Mouse (Mus musculus) limb, embryonic 11.5 days (tissue): ENCODE measurements around the gene Add3. TPM values are rescaled to one million over a fixed set of nuclear protein-coding genes. Genes with fewer than 3 reads are reported as not detected.
A peak's percentile ranks its signal among the peaks of the same experiment; 100 is the strongest.

Experiments
- ATAC-seq: fragments of 200-750 bp; cut with Nextera tagmentation; 2 replicates; pipeline ENCODE4 v1.8.0; 2017; ENCODE audit warnings: low read depth; ENCODE audit not compliant: insufficient number of reproducible peaks, low FRiP score, low TSS enrichment
- DNase-seq: peaks from one replicate; pipeline ENCODE4 v3.0.0-alpha.2; 2015; ENCODE audit warnings: low spot score
- H3K27ac ChIP-seq: fragments of 300-500 bp; sonication (generic); replicated peaks from 2 replicates; pipeline ENCODE4 v1.5.1; 2014; ENCODE audit warnings: low read depth, mild to moderate bottlenecking, low read length
- H3K27me3 ChIP-seq: fragments of 300-500 bp; sonication (generic); 2 replicates; pipeline ENCODE4 v1.6.1; 2014; ENCODE audit warnings: mild to moderate bottlenecking, low read length, mixed read lengths; ENCODE audit not compliant: control insufficient read depth, insufficient read depth
- H3K36me3 ChIP-seq: fragments of 300-500 bp; sonication (generic); 2 replicates; pipeline ENCODE4 v1.6.1; 2014; ENCODE audit warnings: mild to moderate bottlenecking, low read length, moderate library complexity, mixed read lengths; ENCODE audit not compliant: control insufficient read depth, insufficient read depth
- H3K4me1 ChIP-seq: fragments of 300-500 bp; sonication (generic); 2 replicates; pipeline ENCODE4 v1.6.1; 2014; ENCODE audit warnings: low read length, mixed read lengths; ENCODE audit not compliant: control insufficient read depth, insufficient read depth
- H3K4me2 ChIP-seq: fragments of 300-500 bp; sonication (generic); 2 replicates; pipeline ENCODE4 v1.6.1; 2014; ENCODE audit warnings: low read depth, mild to moderate bottlenecking, moderate library complexity; ENCODE audit not compliant: severe bottlenecking
- H3K4me3 ChIP-seq: fragments of 300-500 bp; sonication (generic); 2 replicates; pipeline ENCODE4 v1.5.1; 2014; ENCODE audit warnings: low read depth, low read length
- H3K9ac ChIP-seq: fragments of 300-500 bp; sonication (generic); 2 replicates; pipeline ENCODE4 v1.6.1; 2014; ENCODE audit warnings: mild to moderate bottlenecking, low read length
- H3K9me3 ChIP-seq: fragments of 300-500 bp; sonication (generic); 2 replicates; pipeline ENCODE4 v1.6.1; 2016; ENCODE audit warnings: low read length; ENCODE audit not compliant: control insufficient read depth
- WGBS: fragments of 180-500 bp; shearing (Covaris S2); extraction: QIAGEN DNeasy Blood & Tissue Kit; methylation state at CpG from one replicate; pipeline ENCODE4 v1.1.7; 2014; 5-methylcytosine and 5-hydroxymethylcytosine counted together
- polyA plus RNA-seq: library from polyadenylated mRNA; unstranded; fragments of >200 nt; fragmentation: Nextera tagmentation; extraction: Ambion mirVana; gene quantifications from 2 replicates; pipeline ENCODE4 v1.2.1, GENCODE M21; 2014

Add3 gene
- polyA plus RNA-seq, 1 experiment from 2014 or later: 74.4 TPM

DNA sequence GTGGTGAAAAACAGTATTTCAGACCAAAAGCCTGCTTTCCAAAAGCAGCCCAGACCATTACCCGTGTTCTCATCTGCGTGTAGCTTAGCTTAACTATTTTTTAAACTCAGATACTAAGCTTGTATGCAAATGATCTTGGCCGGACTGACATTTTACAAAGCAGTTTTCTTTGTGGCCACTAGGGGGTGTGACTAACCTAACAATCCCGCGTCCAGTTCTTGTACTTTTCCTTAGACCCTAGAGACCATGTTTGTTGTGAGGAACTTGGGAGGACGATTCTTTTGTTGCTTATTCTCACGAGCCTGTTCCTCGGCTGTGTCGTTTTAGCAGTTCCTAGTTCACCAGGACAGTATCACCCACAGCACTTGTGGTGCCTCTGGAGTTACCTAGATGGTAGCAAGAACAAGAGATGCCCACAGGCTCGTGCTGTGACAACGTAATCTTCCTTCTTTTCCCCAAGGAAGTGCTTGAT, 107.8 kb downstream of the Add3 start:
- H3K36me3 ChIP-seq: peaks cover 2% of the 10 kb centered on the region; the same call in 1 of the 2 replicates
- ATAC-seq: peak; percentile 57; the same call in 1 of the 2 replicates
- peak; percentile 53 for DNase-seq
- 19% methylated on average over 11 of the region's 11 CpGs for WGBS
- H3K4me2 ChIP-seq: no peak overlapping the region
- no peak overlapping the region for H3K9ac ChIP-seq
- no peaks in the 10 kb centered on the region for H3K27me3 ChIP-seq
- no peak overlapping the region for H3K4me3 ChIP-seq
- H3K27ac ChIP-seq: no peak overlapping the region
- no peaks in the 10 kb centered on the region for H3K9me3 ChIP-seq
- no peaks in the 10 kb centered on the region for H3K4me1 ChIP-seq

DNA sequence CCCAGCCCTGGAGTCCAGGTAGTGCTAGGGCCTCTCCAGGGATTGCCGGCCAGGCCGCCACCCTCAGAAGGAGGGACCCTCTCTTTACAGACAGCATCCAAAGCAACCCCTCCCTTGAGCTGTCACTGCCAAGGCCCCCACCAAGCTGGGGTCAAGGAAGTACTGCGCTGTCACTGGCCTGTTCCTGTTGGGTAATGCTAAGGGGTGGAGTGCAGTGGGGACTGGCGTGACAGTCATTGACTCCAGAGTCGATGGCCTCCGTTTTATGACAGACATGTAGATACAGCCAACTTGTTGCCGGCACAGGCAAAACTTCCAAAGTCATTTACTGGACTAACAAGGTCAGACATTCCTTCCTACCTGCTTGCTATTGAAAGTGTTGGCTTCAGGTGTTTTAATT, 110.8 kb downstream of the Add3 start:
- ATAC-seq: no peak
- no peak overlapping the region for H3K9ac ChIP-seq
- H3K27me3 ChIP-seq: no peaks in the 10 kb centered on the region
- no peak overlapping the region for H3K4me2 ChIP-seq
- no peaks in the 10 kb centered on the region for H3K9me3 ChIP-seq
- no peak overlapping the region for H3K27ac ChIP-seq
- H3K4me1 ChIP-seq: no peaks in the 10 kb centered on the region
- no peak overlapping the region for H3K4me3 ChIP-seq
- H3K36me3 ChIP-seq: no peaks in the 10 kb centered on the region
- WGBS: 88% methylated on average over 7 of the region's 7 CpGs
- no peak for DNase-seq

GRCm38 (mm10) chr19:53251656-53252055, 111.4 kb downstream of the Add3 start:
- no peaks in the 10 kb centered on the region for H3K4me1 ChIP-seq
- no peak overlapping the region for H3K27ac ChIP-seq
- H3K9ac ChIP-seq: no peak overlapping the region
- no peak overlapping the region for H3K4me3 ChIP-seq
- H3K4me2 ChIP-seq: no peak overlapping the region
- H3K27me3 ChIP-seq: no peaks in the 10 kb centered on the region
- no peak for ATAC-seq
- no peak for DNase-seq
- H3K36me3 ChIP-seq: no peaks in the 10 kb centered on the region
- 90% methylated on average over 3 of the region's 3 CpGs for WGBS
- no peaks in the 10 kb centered on the region for H3K9me3 ChIP-seq

DNA sequence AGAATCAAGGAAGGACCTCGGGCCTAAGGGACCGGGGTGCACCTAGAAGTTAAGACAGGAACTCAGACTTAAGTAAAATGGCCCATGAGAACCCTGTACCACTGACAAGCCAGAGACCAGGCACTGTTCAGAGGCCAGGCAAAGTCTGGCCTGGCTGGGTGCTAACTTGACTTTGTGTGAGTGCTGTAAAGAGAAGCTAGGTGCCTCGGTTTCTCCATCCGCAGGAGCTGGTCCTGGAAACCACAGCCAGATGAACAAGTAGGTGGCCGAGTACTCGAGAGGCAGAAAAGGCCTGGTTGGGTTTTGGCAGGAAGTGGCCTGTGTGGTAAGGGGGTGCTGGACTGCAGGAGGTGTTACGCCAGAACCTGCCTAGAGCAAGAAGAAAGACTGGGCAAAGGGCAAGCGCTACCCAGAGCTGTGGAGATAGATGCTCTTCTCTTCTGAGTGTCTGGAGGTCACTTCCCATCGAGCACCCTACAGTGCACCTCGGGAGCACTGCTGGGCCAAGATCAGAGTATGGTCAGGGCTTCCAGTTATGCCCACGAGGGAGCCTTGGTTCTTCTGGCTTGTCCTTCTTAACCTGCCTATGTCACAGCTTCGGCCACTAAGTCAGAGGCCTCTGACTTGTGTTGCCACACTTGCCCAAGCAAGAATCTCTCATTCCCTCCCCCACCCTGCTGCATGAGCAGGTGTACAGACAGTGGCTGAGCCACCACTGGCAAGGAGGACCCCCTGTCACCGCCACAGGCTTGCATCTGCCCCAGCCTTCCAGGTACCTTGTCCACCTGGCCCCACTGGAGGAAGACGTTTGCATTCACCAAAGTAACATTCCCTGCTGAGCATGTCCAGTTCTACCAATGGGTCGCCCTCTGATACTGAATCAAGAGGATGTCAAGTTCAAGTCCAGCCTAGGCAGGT, 112.1 kb downstream of the Add3 start:
- DNase-seq (no peak), ATAC-seq (no peak)
- Histone ChIP-seq H3K9me3 (no peaks in the 10 kb centered on the region), H3K4me2 (no peak overlapping the region), H3K36me3 (no peaks in the 10 kb centered on the region), H3K4me3 (no peak overlapping the region), H3K9ac (no peak overlapping the region), H3K4me1 (no peaks in the 10 kb centered on the region), H3K27me3 (no peaks in the 10 kb centered on the region), H3K27ac (no peak overlapping the region)
- 87% methylated on average over 15 of the region's 15 CpGs for WGBS

DNA sequence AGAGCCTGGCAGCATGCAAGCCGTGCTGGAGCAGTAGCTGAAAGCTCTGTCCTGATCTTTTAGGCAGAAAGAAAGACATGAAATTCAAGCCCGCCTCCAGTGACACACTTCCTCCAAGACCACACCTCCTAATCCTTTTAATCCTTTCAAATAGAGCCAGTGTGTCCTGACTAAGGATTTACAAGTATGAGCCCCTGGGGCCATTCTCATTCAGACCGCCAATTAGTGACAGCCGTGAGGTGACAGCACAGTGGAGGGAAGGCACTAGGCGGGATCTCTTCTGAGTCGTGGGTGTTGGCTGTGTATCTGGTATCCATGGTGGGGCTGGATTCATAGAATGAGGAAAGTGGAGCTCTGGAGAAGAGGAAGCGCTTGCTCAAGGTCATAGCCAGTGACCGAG, 116.1 kb downstream of the Add3 start:
- Histone ChIP-seq H3K27me3 (no peaks in the 10 kb centered on the region), H3K27ac (no peak overlapping the region), H3K4me1 (no peaks in the 10 kb centered on the region), H3K9me3 (no peaks in the 10 kb centered on the region), H3K4me3 (no peak overlapping the region), H3K36me3 (no peaks in the 10 kb centered on the region), H3K4me2 (no peak overlapping the region), H3K9ac (no peak overlapping the region)
- WGBS: 94% methylated on average over 8 of the region's 8 CpGs
- DNase-seq (no peak), ATAC-seq (no peak)

GRCm38 (mm10) chr19:53256991-53257594, 116.8 kb downstream of the Add3 start:
- H3K27ac ChIP-seq: no peak overlapping the region
- no peaks in the 10 kb centered on the region for H3K9me3 ChIP-seq
- no peaks in the 10 kb centered on the region for H3K27me3 ChIP-seq
- ATAC-seq (no peak), DNase-seq (no peak)
- H3K4me3 ChIP-seq: no peak overlapping the region
- no peaks in the 10 kb centered on the region for H3K36me3 ChIP-seq
- H3K4me2 ChIP-seq: no peak overlapping the region
- no peak overlapping the region for H3K9ac ChIP-seq
- WGBS: 90% methylated on average over 7 of the region's 7 CpGs
- H3K4me1 ChIP-seq: no peaks in the 10 kb centered on the region

DNA sequence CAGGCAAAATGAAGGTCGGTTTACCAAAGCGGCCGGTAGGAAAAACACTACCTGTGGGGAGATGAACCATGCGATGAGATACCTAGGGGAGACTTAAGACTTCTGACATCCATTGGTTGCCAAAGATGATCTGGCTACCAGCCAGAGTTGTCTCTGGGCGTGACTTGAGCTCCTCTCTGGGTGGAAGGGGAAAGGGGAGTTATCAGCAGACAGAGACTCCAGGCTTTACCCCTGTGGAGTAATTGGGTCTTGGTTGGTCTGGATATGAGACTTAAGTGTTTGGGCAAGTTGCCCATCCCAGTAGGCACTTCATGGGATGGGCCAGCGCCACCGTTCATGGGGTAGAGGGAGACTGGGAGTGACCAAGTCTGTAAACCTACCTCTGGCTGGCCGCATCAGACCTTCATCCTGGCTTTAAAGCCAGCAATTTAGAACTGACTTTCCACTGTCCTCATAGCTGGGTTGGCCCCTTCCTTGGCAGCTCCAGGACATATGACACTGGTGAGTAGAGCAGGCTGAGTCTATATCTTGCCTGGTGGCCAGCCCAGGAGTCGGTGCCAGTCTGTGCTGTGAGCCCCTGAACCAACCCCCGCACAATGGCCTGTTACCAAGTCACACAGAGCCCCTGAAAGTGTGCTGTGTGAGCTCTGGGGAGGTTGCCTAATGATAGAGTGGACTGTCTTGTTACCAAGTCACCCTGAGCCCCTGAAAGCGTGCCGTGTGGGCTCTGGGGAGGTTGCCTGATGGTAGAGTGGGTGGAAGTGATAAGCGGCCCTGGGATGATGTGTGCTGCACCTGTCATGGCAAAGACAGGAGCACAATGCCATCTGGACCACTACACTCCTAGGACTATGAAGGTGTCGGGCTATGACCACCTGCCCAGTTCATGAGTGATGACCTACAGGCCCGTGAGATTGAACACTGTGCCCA, 117.7 kb downstream of the Add3 start:
- no peak overlapping the region for H3K4me3 ChIP-seq
- no peaks in the 10 kb centered on the region for H3K9me3 ChIP-seq
- no peak overlapping the region for H3K4me2 ChIP-seq
- no peaks in the 10 kb centered on the region for H3K36me3 ChIP-seq
- H3K27ac ChIP-seq: no peak overlapping the region
- no peak for DNase-seq
- no peak for ATAC-seq
- 90% methylated on average over 15 of the region's 15 CpGs for WGBS
- no peak overlapping the region for H3K9ac ChIP-seq
- H3K27me3 ChIP-seq: no peaks in the 10 kb centered on the region
- H3K4me1 ChIP-seq: no peaks in the 10 kb centered on the region
